Mouse (Mus musculus) brain, embryonic 14.5 days (tissue): ENCODE measurements around the gene Creb3.

Experiments
- CTCF ChIP-seq: fragments of 200-500 bp; IDR thresholded peaks from 2 replicates; pipeline ENCODE4 v1.5.1; 2012; ENCODE audit warnings: inconsistent platforms, mild to moderate bottlenecking, moderate library complexity, borderline replicate concordance; ENCODE audit not compliant: insufficient read depth, insufficient read length; ENCODE audit errors: extremely low read depth
- POLR2A ChIP-seq: fragments of 200-500 bp; IDR thresholded peaks from 2 replicates; pipeline ENCODE4 v1.6.1; 2012; ENCODE audit warnings: mild to moderate bottlenecking, inconsistent platforms, borderline replicate concordance; ENCODE audit not compliant: poor library complexity, insufficient read depth, insufficient read length, severe bottlenecking; ENCODE audit errors: extremely low read depth

- TF ChIP-seq CTCF (no peak), POLR2A (no peak)
These were observed 42.9 kb downstream of the Creb3 start for GRCm38 (mm10) chr4:43604751-43605685.
